Mouse (Mus musculus): Measurements from ENCODE around the gene Dmwd.
"Not testable (repeated sequence)": the region's sequence is repeated elsewhere in the genome, so short reads cannot be mapped to it uniquely, and the experiment has no call there.

Dmwd gene

DNA sequence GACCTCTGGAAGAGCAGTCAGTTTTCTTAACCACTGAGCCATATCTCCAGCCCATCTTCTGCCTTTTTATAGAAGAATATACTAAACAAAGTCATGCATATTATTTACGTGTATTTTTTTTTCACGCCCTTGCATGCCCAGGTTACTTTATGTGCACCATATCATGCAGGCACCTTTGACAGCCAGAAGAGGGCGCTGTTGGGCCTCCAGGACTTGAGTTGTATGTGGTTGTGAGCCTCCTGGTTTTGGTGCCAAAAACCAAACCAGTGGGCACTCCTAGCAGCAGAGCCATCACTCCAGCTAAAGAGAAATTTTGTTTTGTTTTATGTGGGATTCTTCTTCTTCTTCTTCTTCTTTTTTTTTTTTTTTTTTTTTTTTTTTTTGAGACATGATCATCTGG lies 6.5 kb upstream of the Dmwd start:
- in situ Hi-C loops (cut with MboI; ENCODE audit: unreplicated experiment in 2 of 2): no loop called here

DNA sequence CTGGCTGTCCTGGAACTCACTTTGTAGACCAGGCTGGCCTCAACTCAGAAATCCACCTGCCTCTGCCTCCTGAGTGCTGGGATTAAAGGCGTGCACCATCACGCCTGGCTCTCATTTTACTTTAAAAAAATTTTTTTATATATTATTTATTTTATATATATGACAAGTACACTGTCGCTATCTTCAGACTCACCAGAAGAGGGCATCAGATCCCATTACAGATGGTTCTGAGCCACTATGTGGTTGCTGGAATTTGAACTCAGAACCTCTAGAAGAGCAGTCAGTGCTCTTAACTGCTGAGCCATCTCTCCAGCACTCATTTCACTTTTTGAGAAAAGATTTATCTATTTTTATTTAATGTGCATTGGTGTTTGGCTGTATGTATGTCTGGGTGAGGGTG lies 5.0 kb upstream of the Dmwd start:
- in situ Hi-C loops (cut with MboI; ENCODE audit: unreplicated experiment in 2 of 2): not testable (repeated sequence)

DNA sequence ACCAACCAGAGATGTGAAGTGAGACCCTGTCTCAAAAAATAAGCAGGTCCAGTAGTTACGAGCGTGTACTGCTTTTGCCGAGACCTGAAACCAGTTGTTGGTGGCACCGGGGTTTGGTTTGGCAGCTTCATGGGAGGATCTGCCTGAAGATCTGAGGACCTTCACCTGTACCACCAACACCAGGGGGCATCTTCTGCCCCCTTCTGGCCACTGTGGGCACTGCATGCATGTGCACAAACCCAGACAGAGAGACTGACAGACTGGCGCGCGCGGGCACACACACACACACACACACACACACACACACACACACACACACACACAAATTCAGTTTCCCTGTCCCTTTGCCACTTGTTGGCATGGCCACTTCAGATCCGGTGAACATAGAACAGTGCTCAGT lies 2.5 kb upstream of the Dmwd start:
- in situ Hi-C loops (cut with MboI; ENCODE audit: unreplicated experiment in 2 of 2): no loop called here

DNA sequence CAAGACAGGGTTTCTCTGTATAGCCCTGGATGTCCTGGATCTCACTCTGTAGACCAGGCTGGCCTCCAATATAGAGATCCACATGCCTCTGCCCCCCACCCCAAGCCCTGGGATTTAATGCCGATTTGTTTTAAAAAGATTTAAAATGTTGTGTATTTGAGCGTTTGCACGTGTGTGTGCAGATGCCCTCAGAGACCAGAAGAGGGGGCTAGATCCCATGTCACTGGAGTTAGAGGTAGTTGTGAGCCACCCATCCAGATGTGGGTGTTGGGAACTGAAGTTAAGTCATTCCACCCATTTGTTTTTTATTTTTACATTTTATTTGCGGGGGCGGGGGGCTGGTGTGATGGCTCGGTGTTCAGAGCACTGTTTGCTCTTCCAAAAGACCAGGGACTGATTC lies 1.5 kb upstream of the Dmwd start:
- in situ Hi-C loops (cut with MboI; ENCODE audit: unreplicated experiment in 2 of 2): no loop called here

DNA sequence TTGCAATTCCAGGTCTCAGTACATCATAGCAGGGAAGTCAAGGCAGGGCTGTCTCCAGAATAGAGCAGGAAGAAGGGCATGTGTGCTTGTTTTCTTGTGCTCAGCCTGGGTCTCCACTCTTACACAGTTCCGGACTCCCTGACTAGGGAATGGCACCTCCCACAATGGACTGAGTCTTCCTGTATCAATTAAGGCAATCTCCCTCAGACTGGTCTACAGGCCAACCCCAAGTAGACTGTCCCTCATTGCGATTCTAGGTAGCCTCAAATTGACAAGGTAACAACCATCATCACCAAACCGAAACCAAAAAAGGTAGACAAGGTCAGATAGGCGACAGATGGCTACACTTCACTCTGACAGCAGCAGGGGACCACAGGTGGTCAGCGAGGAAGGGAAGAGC lies 796 bp upstream of the Dmwd start:
- in situ Hi-C loops (cut with MboI; ENCODE audit: unreplicated experiment in 2 of 2): no loop called here

DNA sequence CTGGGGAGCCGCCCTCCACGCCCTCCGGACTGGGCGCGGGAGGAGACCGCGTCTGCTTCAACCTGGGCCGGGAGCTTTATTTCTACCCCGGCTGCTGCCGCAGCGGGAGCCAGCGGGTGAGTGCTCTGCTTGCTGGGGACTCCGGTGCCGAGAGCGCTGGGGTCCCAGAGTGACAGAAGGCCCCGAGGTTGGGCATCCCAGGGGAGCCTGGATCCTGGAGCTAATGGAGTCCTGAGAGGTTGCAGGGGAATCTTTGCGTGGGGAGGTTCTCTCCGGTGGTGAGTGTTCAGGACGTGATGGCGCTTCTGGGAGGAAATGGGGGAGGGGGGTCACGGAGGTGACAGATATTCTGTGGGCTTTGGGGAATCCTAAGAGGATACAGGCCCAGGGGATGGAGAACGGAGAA lies 562 bp downstream of the Dmwd start:
- in situ Hi-C loops (cut with MboI; ENCODE audit: unreplicated experiment in 2 of 2): no loop called here

DNA sequence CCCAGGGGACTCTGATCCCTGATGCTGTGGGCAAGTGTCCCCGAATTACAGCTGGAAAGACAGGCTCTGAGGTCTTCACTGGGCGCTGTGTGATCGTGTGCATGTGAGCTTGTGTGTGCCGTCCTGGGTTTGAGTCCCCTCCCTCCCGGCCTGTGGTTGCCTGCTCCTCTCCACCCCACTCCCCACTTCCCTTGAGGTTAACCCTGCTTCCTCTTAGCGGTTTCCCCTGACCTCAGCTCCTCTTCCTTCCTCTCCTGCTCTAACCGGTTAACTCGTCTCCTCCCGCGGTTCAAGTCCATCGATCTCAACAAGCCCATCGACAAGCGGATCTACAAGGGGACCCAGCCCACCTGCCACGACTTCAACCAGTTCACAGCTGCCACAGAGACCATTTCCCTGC lies 1.7 kb downstream of the Dmwd start:
- in situ Hi-C loops (cut with MboI; ENCODE audit: unreplicated experiment in 2 of 2): no loop called here

DNA sequence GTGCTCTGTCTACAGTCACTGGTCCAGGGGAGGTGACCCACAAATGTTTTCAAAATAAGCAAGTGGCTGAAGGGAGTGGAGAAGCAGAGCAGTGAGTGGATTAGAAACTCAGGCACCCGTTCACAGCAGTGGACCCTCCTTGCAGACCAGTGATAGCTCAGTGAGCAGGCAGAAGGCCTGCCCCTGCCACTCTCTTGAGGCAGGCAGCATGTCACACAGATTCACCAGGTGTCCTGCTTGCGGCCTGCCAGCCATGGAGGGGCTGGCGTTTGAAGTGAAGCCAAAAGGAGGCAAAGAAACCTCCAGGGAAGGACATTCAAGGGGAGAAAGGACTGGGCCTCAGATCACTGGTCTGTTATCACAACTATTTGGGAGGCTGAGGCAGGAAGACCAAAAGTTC lies 2.7 kb downstream of the Dmwd start:
- in situ Hi-C loops (cut with MboI; ENCODE audit: unreplicated experiment in 2 of 2): no loop called here

DNA sequence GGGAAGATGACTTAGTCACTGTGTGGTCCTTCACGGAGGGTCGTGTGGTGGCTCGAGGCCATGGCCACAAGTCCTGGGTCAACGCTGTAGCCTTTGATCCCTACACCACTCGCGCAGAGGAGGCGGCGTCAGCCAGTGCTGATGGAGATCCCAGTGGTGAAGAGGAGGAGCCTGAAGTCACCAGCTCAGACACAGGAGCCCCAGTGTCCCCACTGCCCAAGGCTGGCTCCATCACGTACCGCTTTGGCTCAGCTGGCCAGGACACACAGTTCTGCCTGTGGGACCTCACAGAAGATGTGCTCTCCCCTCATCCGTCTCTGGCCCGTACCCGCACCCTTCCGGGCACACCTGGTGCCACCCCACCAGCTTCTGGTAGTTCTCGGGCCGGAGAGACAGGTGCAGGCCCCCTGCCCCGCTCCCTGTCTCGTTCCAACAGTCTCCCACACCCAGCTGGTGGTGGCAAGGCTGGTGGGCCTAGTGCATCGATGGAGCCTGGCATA lies 4.5 kb downstream of the Dmwd start:
- in situ Hi-C loops (cut with MboI; ENCODE audit: unreplicated experiment in 2 of 2): no loop called here

DNA sequence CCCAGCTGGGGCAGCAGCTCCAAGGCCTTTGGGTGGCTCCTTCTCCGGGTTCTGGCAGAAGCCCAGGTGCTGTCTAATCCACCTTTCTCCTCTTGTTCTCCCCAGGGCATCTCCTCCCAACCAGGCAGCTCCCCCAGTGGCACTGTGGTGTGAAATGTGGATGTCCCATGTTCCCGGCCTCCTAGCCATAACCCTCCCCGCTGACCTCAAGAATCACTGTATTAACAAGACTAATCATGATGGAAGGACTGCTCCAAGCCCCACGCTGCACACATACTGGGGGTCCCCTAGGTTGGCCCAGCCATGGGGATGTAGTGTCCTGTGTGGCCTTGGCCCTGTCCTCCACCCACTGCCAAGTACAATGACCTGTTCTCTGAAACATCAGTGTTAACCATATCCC lies 6.1 kb downstream of the Dmwd start:
- in situ Hi-C loops (cut with MboI; ENCODE audit: unreplicated experiment in 2 of 2): no loop called here

DNA sequence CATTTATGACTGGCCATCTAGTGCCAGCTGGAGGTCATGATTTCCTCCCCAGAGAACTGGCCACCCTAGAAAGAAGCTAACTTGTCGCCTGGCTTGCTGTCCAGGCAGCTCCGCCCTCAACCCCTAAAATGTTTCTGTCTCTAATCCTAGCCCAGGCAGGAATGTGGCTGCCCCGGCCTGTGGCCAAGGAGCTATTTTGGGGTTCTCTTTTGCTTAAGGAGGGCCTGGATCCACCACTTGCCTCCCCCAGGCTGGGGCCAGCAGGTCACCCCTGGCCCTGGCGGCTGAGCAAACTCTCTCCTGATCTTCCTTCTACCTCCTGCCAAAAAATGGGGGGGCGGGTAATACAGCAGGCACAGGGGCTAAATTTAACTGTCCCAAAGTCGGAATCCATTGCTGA lies 7.1 kb downstream of the Dmwd start:
- in situ Hi-C loops (cut with MboI; ENCODE audit: unreplicated experiment in 2 of 2): no loop called here

DNA sequence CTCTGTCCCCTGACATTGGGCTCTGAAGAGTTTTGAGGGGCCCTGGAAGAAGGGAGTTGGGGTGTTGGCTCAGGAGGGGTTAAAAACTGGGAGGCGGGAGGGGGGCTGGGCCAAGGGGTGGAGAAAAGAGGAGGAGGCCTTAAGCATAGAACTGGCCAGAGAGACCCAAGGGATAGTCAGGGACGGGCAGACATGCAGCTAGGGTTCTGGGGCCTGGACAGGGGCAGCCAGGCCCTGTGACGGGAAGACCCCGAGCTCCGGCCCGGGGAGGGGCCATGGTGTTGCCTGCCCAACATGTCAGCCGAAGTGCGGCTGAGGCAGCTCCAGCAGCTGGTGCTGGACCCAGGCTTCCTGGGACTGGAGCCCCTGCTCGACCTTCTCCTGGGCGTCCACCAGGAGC lies 7.7 kb downstream of the Dmwd start, which contains the start of gene Dmpk:
Gene Dmpk (plus strand): TSS at position 149 of the 400 bp plus-strand sequence.
- in situ Hi-C loops (cut with MboI; ENCODE audit: unreplicated experiment in 2 of 2): no loop called here

DNA sequence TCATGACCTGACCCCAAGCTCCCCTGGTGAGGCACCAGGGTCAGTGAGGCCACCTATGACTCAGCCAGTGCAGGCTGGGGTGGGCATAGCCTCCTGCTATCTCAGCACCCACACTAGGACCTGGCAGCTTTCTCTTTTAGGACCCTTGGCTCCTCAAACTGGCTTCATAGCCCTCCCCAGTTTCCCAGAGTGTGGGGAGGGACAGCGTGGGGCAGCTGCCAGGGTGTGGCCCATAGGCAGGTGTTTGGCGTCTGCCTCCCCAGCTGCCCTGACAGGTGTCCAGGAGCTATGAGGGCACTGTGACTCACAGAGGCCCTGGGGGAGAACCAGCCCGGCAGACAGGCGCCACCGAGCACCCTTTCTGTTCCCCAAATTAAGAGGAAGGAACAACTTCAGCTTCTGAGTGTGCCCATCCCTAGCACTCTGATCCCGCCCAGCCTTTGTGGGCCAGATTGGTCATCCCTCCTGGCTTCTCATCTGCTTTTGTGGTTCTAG lies 8.3 kb downstream of the Dmwd start:
- in situ Hi-C loops (cut with MboI; ENCODE audit: unreplicated experiment in 2 of 2): no loop called here

DNA sequence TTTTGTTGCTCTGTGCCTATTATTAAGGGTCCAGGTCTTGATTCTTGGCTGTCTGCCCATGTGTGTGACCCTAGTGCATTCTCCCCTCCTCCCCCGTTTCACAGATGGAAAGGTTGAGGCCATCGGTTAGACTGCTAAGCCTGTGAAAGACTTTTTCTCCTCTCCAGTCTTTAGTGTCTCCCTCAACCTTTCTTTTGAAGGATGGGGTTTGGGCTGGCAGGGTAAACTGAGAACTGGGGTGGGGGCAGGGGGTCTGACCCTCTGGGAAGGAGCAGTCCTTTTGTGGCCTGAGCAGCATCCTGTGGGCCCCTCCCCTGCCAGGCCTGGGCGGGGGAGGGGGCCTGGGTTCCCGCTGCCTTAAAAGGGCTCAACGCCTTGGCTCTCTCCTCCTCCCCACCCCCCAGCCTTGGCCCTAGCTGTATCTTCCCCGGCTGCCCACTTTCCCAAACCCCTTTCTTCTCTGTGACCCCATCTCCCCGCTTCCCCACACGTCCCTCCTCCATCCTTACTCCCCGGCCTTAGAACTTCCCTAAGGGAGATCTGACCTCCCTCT lies 9.0 kb downstream of the Dmwd start:
- in situ Hi-C loops (cut with MboI; ENCODE audit: unreplicated experiment in 2 of 2): loop anchor here in 1 of 2 experiments (5.0 kb wide), 1 partner anchor 188 kb away; no protein-coding TSS in a partner anchor

DNA sequence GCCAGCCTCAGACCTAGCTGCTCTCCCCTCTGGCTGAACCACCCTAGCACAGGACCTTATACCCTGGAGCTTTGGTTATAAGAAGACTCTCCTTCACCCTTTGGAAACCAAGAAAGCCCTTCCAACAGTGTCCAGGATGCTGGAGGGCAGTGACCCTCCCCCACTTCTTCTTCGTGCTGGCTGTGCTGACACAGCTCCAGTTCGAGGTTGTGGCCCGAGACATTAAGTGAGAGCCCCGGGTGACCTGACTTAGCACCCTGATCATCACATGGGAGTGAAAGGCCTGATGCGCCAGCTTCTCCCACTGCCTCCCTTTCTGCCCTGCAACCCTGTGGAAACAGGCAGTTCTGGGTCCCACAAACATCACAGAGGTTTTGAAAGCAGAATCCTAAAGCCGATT lies 9.5 kb downstream of the Dmwd start:
- in situ Hi-C loops (cut with MboI; ENCODE audit: unreplicated experiment in 2 of 2): loop anchor here in 1 of 2 experiments (5.0 kb wide), 1 partner anchor 188 kb away; no protein-coding TSS in a partner anchor

DNA sequence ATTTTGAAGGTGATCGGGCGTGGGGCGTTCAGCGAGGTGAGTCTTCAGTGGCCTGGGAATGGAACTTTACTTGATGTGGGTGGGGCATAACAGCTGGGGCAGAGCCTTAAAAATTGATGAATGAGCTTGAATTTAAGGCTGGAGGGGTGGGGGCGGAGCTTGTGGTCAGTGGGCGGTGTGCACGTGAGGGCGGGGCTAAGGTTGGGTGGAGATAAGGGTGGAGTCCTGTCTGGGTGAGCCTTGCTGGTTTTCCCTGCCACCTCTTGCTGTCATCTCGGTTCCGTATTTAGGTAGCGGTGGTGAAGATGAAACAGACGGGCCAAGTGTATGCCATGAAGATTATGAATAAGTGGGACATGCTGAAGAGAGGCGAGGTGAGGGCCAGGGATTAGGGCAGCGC lies 10.0 kb downstream of the Dmwd start:
- in situ Hi-C loops (cut with MboI; ENCODE audit: unreplicated experiment in 2 of 2): loop anchor here in 1 of 2 experiments (5.0 kb wide), 1 partner anchor 189 kb away; no protein-coding TSS in a partner anchor

DNA sequence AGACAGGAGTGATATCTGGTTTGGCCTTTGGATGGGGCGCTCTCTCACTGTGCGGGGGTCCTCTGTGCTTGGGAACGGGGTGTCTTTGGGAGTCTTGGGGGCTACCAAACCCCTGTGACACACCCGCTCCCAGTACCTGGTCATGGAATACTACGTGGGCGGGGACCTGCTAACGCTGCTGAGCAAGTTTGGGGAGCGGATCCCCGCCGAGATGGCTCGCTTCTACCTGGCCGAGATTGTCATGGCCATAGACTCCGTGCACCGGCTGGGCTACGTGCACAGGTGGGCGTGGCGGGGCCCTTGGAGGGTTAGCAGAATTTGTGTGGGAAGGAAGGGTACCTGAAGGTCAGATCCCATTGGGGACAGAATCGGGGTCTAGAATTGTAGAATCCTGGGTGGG lies 10.7 kb downstream of the Dmwd start:
- in situ Hi-C loops (cut with MboI; ENCODE audit: unreplicated experiment in 2 of 2): loop anchor here in 1 of 2 experiments (5.0 kb wide), 1 partner anchor 189 kb away; no protein-coding TSS in a partner anchor

DNA sequence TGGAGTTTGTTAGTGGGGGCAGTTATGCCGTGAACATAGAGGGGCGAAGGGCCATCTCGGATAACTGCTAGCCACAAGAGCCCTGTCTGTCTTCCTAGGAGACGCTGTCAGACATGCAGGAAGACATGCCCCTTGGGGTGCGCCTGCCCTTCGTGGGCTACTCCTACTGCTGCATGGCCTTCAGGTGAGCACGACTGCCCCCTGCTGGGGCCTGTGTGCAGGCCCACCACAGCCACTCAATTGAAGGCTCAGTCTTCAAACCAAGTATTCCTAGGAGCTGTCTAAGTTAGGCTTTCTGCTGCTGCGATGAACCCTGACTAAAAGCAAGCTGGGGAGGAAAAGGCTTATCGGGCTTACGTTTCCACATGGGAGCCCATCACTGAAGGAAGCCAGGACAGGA lies 12.8 kb downstream of the Dmwd start:
- in situ Hi-C loops (cut with MboI; ENCODE audit: unreplicated experiment in 2 of 2): loop anchor here in 1 of 2 experiments (5.0 kb wide), 1 partner anchor 192 kb away; no protein-coding TSS in a partner anchor

DNA sequence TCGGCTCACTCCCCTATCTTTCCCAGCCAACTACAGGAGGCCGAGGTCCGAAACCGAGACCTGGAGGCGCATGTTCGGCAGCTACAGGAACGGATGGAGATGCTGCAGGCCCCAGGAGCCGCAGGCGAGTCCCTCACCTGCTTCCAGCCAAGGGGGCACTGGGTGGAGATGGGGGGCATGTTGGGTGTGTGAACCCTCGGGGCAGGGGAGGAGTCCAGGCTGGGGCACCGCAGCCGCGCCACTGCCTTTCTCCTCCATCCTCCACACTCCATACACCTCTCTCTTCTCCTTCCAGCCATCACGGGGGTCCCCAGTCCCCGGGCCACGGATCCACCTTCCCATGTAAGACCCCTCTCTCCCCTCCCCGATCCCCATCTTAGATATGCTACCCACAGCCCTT lies 15.9 kb downstream of the Dmwd start:
- in situ Hi-C loops (cut with MboI; ENCODE audit: unreplicated experiment in 2 of 2): loop anchor here (5.0 kb wide), 2 partner anchors 85 to 195 kb away; no protein-coding TSS in a partner anchor

DNA sequence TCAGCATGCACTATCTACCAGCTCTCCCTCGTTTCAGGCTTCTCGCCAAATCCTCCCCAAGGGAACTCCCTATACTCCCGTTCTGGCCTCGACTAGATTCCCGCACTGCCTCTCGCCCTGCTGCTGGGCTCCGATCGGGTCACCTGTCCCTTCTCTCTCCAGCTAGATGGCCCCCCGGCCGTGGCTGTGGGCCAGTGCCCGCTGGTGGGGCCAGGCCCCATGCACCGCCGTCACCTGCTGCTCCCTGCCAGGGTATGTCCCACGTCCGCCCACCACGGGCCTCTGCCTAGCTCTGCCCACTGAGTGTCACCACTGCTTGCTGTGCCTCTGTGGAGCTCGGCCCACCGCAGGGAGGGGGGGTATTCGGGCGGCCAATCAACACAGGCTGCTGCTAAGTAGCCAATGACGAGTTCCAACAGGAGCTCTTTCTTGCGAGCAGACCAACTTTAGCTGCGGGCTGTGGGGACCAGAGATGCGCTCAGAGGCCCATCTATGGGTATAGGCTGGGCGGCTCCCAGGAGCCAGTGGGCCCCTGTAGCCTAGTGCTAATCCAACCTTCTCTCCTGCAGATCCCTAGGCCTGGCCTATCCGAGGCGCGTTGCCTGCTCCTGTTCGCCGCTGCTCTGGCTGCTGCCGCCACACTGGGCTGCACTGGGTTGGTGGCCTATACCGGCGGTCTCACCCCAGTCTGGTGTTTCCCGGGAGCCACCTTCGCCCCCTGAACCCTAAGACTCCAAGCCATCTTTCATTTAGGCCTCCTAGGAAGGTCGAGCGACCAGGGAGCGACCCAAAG lies 16.6 kb downstream of the Dmwd start:
- in situ Hi-C loops (cut with MboI; ENCODE audit: unreplicated experiment in 2 of 2): loop anchor here (5.0 kb wide), 2 partner anchors 85 to 195 kb away; no protein-coding TSS in a partner anchor

DNA sequence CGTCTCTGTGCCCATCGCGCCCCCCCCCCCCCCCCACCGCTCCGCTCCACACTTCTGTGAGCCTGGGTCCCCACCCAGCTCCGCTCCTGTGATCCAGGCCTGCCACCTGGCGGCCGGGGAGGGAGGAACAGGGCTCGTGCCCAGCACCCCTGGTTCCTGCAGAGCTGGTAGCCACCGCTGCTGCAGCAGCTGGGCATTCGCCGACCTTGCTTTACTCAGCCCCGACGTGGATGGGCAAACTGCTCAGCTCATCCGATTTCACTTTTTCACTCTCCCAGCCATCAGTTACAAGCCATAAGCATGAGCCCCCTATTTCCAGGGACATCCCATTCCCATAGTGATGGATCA lies 17.1 kb downstream of the Dmwd start:
- in situ Hi-C loops (cut with MboI; ENCODE audit: unreplicated experiment in 2 of 2): loop anchor here (5.0 kb wide), 2 partner anchors 86 to 196 kb away; no protein-coding TSS in a partner anchor

Data from v-Abl transformed pro-B cells (cell line).